Mouse (Mus musculus): Measurements from ENCODE around the gene Rab1a. TPM values are rescaled to one million over a fixed set of nuclear protein-coding genes. Genes with fewer than 3 reads are reported as not detected.
"Not testable (repeated sequence)": the region's sequence is repeated elsewhere in the genome, so short reads cannot be mapped to it uniquely, and the experiment has no call there.

Rab1a gene
- polyA plus RNA-seq, 1 experiment from 2014 or later: 249 TPM

GRCm38 (mm10) chr11:20207589-20207988 lies 6.4 kb downstream of the Rab1a start:
- WGBS: 75% methylated on average over 2 of the region's 2 CpGs
- Histone ChIP-seq H3K4me2 (ENCODE audit: low read depth, low read length) (no peak overlapping the region), H3K4me3 (ENCODE audit: low read depth, low read length) (no peak overlapping the region), H3K27ac (replicated peaks; ENCODE audit: low read depth, low read length) (no peak overlapping the region), H3K9ac (ENCODE audit: low read depth, low read length) (no peak overlapping the region), H3K4me1 (ENCODE audit: control insufficient read depth, insufficient read depth, low read length) (peaks cover 34% of the 10 kb centered on the region), H3K36me3 (ENCODE audit: control insufficient read depth, insufficient read depth, low read length) (no peaks in the 10 kb centered on the region), H3K27me3 (replicated peaks; ENCODE audit: control insufficient read depth, insufficient read depth, low read length) (no peaks in the 10 kb centered on the region), H3K9me3 (ENCODE audit: control insufficient read depth, low read length) (no peaks in the 10 kb centered on the region)
- DNase-seq (ENCODE audit: low spot score) (no peak), ATAC-seq (ENCODE audit: low read depth) (no peak)

GRCm38 (mm10) chr11:20211838-20212237 lies 10.6 kb downstream of the Rab1a start:
- ATAC-seq (ENCODE audit: low read depth) (no peak), DNase-seq (ENCODE audit: low spot score) (no peak)
- Histone ChIP-seq H3K4me3 (ENCODE audit: low read depth, low read length) (no peak overlapping the region), H3K9ac (ENCODE audit: low read depth, low read length) (no peak overlapping the region), H3K27me3 (replicated peaks; ENCODE audit: control insufficient read depth, insufficient read depth, low read length) (no peaks in the 10 kb centered on the region), H3K27ac (replicated peaks; ENCODE audit: low read depth, low read length) (no peak overlapping the region), H3K4me1 (ENCODE audit: control insufficient read depth, insufficient read depth, low read length) (peaks cover under 1% of the 10 kb centered on the region; the same call in 1 of the 2 replicates), H3K36me3 (ENCODE audit: control insufficient read depth, insufficient read depth, low read length) (peaks cover 15% of the 10 kb centered on the region), H3K9me3 (ENCODE audit: control insufficient read depth, low read length) (no peaks in the 10 kb centered on the region), H3K4me2 (ENCODE audit: low read depth, low read length) (no peak overlapping the region)
- 77% methylated on average over 2 of the region's 2 CpGs for WGBS

GRCm38 (mm10) chr11:20214779-20215178 lies 13.5 kb downstream of the Rab1a start:
- ATAC-seq (ENCODE audit: low read depth) (no peak), DNase-seq (ENCODE audit: low spot score) (no peak)
- Histone ChIP-seq H3K4me3 (ENCODE audit: low read depth, low read length) (no peak overlapping the region), H3K4me2 (ENCODE audit: low read depth, low read length) (no peak overlapping the region), H3K9ac (ENCODE audit: low read depth, low read length) (no peak overlapping the region), H3K4me1 (ENCODE audit: control insufficient read depth, insufficient read depth, low read length) (no peaks in the 10 kb centered on the region; the same call in 1 of the 2 replicates), H3K27ac (replicated peaks; ENCODE audit: low read depth, low read length) (no peak overlapping the region), H3K27me3 (replicated peaks; ENCODE audit: control insufficient read depth, insufficient read depth, low read length) (no peaks in the 10 kb centered on the region), H3K9me3 (ENCODE audit: control insufficient read depth, low read length) (no peaks in the 10 kb centered on the region), H3K36me3 (ENCODE audit: control insufficient read depth, insufficient read depth, low read length) (peaks cover 43% of the 10 kb centered on the region)
- WGBS: 91% methylated on average over 1 of the region's 1 CpGs

GRCm38 (mm10) chr11:20216415-20216814 lies 15.2 kb downstream of the Rab1a start:
- no peak for DNase-seq (ENCODE audit: low spot score)
- 91% methylated on average over 4 of the region's 4 CpGs for WGBS
- Histone ChIP-seq H3K9me3 (ENCODE audit: control insufficient read depth, low read length) (no peaks in the 10 kb centered on the region), H3K9ac (ENCODE audit: low read depth, low read length) (no peak overlapping the region), H3K4me2 (ENCODE audit: low read depth, low read length) (no peak overlapping the region), H3K27me3 (replicated peaks; ENCODE audit: control insufficient read depth, insufficient read depth, low read length) (no peaks in the 10 kb centered on the region), H3K36me3 (ENCODE audit: control insufficient read depth, insufficient read depth, low read length) (peaks cover 57% of the 10 kb centered on the region), H3K27ac (replicated peaks; ENCODE audit: low read depth, low read length) (no peak overlapping the region), H3K4me3 (ENCODE audit: low read depth, low read length) (no peak overlapping the region), H3K4me1 (ENCODE audit: control insufficient read depth, insufficient read depth, low read length) (no peaks in the 10 kb centered on the region)
- no peak for ATAC-seq (ENCODE audit: low read depth)

- Histone ChIP-seq H3K36me3 (ENCODE audit: control insufficient read depth, insufficient read depth, low read length) (peaks cover 62% of the 10 kb centered on the region), H3K9me3 (ENCODE audit: control insufficient read depth, low read length) (no peaks in the 10 kb centered on the region), H3K27me3 (replicated peaks; ENCODE audit: control insufficient read depth, insufficient read depth, low read length) (no peaks in the 10 kb centered on the region)
These were observed 16.0 kb downstream of the Rab1a start for GRCm38 (mm10) chr11:20217227-20217626.

GRCm38 (mm10) chr11:20221671-20222070 lies 20.4 kb downstream of the Rab1a start:
- ATAC-seq (ENCODE audit: low read depth); H3K9ac ChIP-seq (ENCODE audit: low read depth, low read length); H3K4me3 ChIP-seq (ENCODE audit: low read depth, low read length); H3K4me1 ChIP-seq (ENCODE audit: control insufficient read depth, insufficient read depth, low read length); H3K27me3 ChIP-seq (replicated peaks; ENCODE audit: control insufficient read depth, insufficient read depth, low read length); H3K4me2 ChIP-seq (ENCODE audit: low read depth, low read length); H3K27ac ChIP-seq (replicated peaks; ENCODE audit: low read depth, low read length); DNase-seq (ENCODE audit: low spot score); H3K9me3 ChIP-seq (ENCODE audit: control insufficient read depth, low read length): not testable (repeated sequence)
- WGBS: 88% methylated on average over 1 of the region's 1 CpGs
- H3K36me3 ChIP-seq (ENCODE audit: control insufficient read depth, insufficient read depth, low read length): peaks cover 90% of the 10 kb centered on the region

More at GRCm38 (mm10) chr11:20217227-20217626, 16.0 kb downstream of the Rab1a start:
- no peak for ATAC-seq (ENCODE audit: low read depth)
- no peak for DNase-seq (ENCODE audit: low spot score)
- Histone ChIP-seq H3K27ac (replicated peaks; ENCODE audit: low read depth, low read length) (no peak overlapping the region), H3K9ac (ENCODE audit: low read depth, low read length) (no peak overlapping the region), H3K4me3 (ENCODE audit: low read depth, low read length) (no peak overlapping the region), H3K4me1 (ENCODE audit: control insufficient read depth, insufficient read depth, low read length) (no peaks in the 10 kb centered on the region), H3K4me2 (ENCODE audit: low read depth, low read length) (no peak overlapping the region)
- WGBS: 100% methylated on average over 1 of the region's 1 CpGs

GRCm38 (mm10) chr11:20224196-20224595 lies 23.0 kb downstream of the Rab1a start:
- no peak overlapping the region for H3K27ac ChIP-seq (replicated peaks; ENCODE audit: low read depth, low read length)
- no peak overlapping the region for H3K4me3 ChIP-seq (ENCODE audit: low read depth, low read length)
- no peak overlapping the region for H3K9ac ChIP-seq (ENCODE audit: low read depth, low read length)
- H3K4me1 ChIP-seq (ENCODE audit: control insufficient read depth, insufficient read depth, low read length): no peaks in the 10 kb centered on the region
- no peaks in the 10 kb centered on the region for H3K9me3 ChIP-seq (ENCODE audit: control insufficient read depth, low read length)
- H3K27me3 ChIP-seq (replicated peaks; ENCODE audit: control insufficient read depth, insufficient read depth, low read length): no peaks in the 10 kb centered on the region
- DNase-seq (ENCODE audit: low spot score) (no peak), ATAC-seq (ENCODE audit: low read depth) (no peak)
- WGBS: 83% methylated on average over 6 of the region's 6 CpGs
- H3K36me3 ChIP-seq (ENCODE audit: control insufficient read depth, insufficient read depth, low read length): peaks cover 88% of the 10 kb centered on the region
- H3K4me2 ChIP-seq (ENCODE audit: low read depth, low read length): no peak overlapping the region

- H3K4me1 ChIP-seq (ENCODE audit: control insufficient read depth, insufficient read depth, low read length): no peaks in the 10 kb centered on the region
- no peak for ATAC-seq (ENCODE audit: low read depth)
- H3K9me3 ChIP-seq (ENCODE audit: control insufficient read depth, low read length): no peaks in the 10 kb centered on the region
- H3K4me2 ChIP-seq (ENCODE audit: low read depth, low read length): no peak overlapping the region
- 97% methylated on average over 4 of the region's 4 CpGs for WGBS
- no peak overlapping the region for H3K9ac ChIP-seq (ENCODE audit: low read depth, low read length)
- no peak overlapping the region for H3K4me3 ChIP-seq (ENCODE audit: low read depth, low read length)
- H3K27ac ChIP-seq (replicated peaks; ENCODE audit: low read depth, low read length): no peak overlapping the region
- peaks cover 92% of the 10 kb centered on the region for H3K36me3 ChIP-seq (ENCODE audit: control insufficient read depth, insufficient read depth, low read length)
- no peaks in the 10 kb centered on the region for H3K27me3 ChIP-seq (replicated peaks; ENCODE audit: control insufficient read depth, insufficient read depth, low read length)
- no peak for DNase-seq (ENCODE audit: low spot score)
These were observed 24.7 kb downstream of the Rab1a start for GRCm38 (mm10) chr11:20225938-20226337.

- Histone ChIP-seq H3K9ac (ENCODE audit: low read depth, low read length) (no peak overlapping the region), H3K9me3 (ENCODE audit: control insufficient read depth, low read length) (no peaks in the 10 kb centered on the region), H3K27ac (replicated peaks; ENCODE audit: low read depth, low read length) (no peak overlapping the region), H3K36me3 (ENCODE audit: control insufficient read depth, insufficient read depth, low read length) (peaks cover 92% of the 10 kb centered on the region), H3K4me1 (ENCODE audit: control insufficient read depth, insufficient read depth, low read length) (no peaks in the 10 kb centered on the region), H3K4me3 (ENCODE audit: low read depth, low read length) (no peak overlapping the region), H3K4me2 (ENCODE audit: low read depth, low read length) (no peak overlapping the region), H3K27me3 (replicated peaks; ENCODE audit: control insufficient read depth, insufficient read depth, low read length) (no peaks in the 10 kb centered on the region)
- ATAC-seq (ENCODE audit: low read depth): no peak
- WGBS: 75% methylated on average over 5 of the region's 5 CpGs
- no peak for DNase-seq (ENCODE audit: low spot score)
These were observed 27.4 kb downstream of the Rab1a start for GRCm38 (mm10) chr11:20228666-20229065.

Data from embryonic facial prominence, embryonic 14.5 days (tissue).